Mouse (Mus musculus): ENCODE data around the gene Alg10b.
"Not testable (repeated sequence)": the region's sequence is repeated elsewhere in the genome, so short reads cannot be mapped to it uniquely, and the experiment has no call there.

The Alg10b gene

DNA sequence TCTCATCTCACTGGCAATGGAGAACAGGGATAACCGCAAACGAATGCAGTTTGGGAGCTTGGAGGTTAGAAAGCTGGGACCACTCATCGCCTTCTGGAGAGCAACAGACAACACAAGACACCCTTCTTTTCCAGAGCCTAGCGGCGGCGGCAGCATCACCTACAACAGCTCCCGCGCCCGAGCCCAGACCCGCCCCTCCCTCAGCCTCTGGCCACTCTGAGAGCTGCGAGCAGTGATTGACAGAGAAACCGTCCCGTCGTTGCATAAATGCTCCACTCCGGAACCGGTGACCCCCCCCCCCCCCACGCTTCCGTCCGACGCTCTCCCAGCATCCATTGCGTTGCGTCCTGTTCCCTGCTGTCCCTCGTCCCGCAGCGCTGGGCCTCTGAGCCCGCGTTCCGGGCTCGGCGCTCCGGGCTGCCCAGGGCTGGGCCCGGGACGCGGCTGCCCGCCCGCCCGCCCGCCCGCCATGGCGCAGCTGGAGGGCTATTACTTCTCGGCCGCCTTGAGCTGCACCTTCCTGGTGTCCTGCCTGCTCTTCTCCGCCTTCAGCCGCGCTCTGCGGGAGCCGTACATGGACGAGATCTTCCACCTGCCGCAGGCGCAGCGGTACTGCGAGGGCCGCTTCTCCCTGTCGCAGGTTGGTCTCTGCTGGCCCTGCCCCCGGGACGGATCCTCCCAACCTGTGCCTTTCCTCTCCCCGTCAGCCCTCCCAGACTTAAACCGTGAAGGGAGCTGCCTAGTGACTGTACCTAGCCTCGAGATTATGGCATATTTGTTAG lies at the start of gene Alg10b:
Alg10b (plus strand) TSS at position 343 of the 782 bp plus-strand sequence.
- DNase-seq (ENCODE audit: low read depth): peak; percentile 77

DNA sequence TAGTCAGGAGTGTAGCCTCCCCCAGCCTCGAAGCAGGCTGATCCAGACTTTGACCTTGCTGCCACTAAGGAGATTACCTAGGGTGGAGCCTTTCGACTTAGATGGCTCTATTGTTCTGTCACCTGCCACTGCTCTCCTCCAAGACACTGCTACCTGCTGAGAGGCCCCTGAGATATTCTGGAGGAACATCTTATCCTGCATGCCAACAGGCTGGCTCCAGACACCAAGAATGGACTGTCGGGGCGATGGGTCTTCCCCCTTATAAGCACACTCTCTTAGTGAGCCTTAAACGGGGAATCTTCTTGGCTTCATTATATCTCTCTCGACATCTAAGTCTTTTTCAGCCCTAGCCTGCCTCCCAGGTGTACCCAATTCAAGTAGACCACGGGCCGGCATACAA lies 41.0 kb upstream of the Alg10b start:
- not testable (repeated sequence) for DNase-seq (ENCODE audit: low read depth)

DNA sequence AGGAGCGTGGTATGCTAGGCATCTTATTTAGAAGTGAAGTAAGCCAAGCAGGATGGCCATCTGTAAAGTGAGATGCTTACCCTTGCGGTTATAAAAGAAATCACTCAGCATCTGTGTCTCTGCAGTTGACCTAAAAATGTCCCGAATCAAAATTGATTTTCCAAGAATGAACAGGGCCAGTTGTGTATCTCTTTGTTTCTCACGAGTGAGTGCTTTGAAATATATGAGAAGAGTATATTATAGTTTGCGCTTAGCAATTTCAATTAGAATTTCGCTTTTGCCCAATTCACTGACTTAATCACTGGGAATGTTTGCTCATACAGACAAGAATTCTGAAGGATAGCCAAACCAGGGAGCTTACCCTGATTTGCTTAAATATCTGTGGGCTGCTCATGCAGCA lies 40.6 kb upstream of the Alg10b start:
- no peak for DNase-seq (ENCODE audit: low read depth)

DNA sequence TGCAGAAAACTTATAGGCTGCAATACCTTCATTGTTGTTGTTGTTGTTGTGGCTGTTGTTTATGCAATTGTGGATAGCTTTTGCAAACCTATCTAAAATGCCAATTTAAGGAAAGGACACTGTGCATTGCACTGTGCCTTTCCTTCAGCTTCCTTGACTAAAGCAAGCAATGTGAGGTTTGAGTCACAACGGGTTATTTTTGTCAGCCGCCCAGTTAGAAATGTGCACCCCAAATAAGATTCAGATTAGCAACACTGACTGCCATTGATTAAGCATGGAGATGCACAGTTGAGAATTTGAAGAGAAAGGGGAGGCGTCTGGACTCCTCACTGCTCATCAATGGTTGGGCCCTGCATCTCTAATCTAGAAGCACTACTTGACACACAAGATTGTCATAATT lies 39.4 kb upstream of the Alg10b start:
- DNase-seq (ENCODE audit: low read depth): no peak

DNA sequence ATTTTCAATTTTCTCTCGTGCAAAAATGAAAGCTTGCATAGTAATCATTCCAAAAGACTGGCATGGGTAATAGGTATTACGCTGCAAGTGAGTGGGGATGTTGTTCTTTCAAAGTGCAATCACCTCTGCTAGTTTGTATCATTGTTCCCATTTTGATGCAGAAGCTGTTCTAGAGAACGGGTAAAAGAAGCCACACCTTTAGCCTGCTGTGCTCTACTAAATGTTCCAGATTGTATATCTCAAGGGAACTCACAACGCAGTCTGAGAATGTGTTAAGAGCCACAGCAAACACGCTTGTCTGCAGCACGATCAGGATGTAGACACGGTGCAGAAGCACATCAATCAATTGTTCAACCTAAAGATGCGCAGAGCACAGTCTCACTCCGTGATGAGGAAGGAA lies 34.6 kb upstream of the Alg10b start:
- no peak for DNase-seq (ENCODE audit: low read depth)

DNA sequence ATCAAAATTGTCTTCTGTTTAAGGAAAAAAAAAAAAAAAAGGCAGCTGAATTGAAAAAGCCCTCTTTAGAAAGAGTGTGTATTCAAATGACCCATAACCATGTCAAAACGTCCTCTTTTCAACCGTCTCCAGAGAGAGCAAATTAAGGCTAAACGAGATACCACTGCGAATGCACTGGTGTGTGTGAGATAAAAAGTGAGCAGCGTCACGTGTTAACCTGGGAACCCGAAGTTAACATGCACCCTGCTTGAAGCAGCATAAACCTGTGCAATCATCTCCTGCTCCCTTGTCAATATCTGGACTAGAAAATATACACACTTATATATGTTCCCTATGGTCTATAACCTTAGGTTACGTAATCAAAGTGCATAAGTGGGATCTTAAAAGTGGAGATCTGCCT lies 10.2 kb upstream of the Alg10b start:
- DNase-seq (ENCODE audit: low read depth): no peak

DNA sequence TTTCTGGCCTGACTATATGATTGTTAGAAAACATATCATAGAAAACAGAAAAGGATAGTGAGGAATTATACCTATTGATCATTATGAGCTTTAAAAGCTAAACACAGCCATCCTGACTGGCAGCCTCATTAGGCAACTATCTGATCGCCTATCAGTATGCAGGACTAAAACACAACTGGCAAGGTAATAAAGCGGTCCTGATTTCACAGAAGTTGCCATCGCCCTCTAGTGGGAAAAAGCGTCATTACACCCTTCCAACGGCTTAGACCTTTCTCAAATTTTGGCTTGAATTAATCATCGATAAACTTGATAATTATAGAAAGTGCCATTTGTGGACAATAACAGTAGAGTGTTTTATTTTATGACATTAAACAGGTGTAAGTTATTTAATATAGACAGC lies 9.2 kb upstream of the Alg10b start:
- no peak for DNase-seq (ENCODE audit: low read depth)

DNA sequence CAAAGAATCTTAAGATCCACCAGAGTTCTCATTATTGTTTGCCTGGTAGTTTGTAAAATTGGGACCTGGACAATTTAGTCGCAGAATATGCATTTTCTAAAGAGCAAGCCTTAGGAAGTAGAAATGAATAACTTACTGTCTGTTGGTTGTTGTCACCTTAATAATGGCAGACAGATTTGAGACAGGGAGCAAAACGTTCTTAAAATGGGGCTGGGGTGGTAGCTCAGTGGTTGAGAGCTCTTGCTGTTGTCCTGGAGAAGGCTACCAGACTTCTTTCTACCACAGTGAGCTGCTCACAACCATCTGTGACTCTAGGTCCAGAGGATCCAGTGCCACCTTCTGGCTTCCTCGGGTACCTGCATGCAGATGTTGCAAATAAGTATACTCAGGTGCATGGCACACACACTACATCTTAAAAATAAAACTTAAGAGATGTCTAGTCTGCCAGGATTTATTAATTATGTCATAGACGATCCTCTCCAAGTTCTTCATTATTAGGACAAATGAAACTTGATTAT lies 1.0 kb downstream of the Alg10b start:
- DNase-seq (ENCODE audit: low read depth): no peak

DNA sequence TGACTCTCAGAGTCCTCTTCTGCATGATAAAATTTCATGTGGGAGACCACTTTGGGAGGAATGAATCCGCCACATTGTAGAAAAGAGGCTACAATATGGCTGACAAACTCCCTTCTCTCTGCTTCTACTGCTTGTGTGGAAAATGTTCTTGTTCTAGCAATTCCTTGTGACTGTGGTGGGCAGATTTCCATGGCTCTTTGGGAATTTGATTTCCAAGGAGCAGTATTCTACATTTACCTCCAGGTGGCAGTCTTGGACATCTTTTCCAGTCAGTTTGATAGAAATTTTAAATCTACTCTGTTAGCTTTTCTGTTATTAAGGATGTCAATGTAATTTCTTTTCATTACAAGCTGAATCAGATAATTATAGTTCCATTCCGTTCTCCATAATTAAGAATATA lies 13.5 kb downstream of the Alg10b start:
- peak; percentile 49 for DNase-seq (ENCODE audit: low read depth)

DNA sequence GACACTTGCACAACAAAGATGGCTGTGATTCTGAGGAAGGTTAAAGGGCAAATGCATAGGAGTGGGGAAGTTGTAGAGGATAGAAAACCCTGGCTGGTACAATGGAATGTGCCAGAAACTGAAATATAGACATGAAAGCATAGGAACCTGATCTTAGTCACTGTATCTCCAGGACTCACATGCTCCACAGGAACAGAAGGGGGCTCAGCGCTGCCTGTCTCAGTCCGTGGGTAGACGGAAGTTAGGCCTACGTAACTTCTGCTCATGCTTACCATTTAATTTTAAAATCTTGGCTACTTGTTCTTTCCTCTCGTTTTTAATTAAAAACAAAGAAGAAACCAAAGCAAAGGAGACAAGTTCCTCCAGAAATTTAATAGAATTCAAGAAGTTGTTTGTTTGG lies 20.0 kb downstream of the Alg10b start:
- DNase-seq (ENCODE audit: low read depth): no peak

DNA sequence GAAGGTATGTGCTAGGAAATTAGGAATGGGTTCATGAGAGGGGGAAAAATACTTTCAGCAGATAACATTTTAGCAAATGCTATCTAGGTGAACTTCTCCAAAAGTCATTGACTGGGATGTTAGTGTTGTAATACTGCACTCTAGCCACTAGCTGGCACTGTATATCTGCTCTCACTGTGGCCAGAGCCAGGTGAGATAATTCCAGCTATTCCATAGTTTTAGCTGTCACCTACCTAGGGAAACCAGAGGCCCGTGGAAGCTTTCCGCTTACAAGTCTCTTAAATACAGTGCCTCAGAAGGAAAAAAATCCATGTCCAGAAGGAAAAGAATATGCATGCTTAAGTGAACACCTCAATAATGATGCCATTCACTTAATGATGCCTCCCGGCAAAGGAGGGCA lies 25.6 kb downstream of the Alg10b start:
- no peak for DNase-seq (ENCODE audit: low read depth)

DNA sequence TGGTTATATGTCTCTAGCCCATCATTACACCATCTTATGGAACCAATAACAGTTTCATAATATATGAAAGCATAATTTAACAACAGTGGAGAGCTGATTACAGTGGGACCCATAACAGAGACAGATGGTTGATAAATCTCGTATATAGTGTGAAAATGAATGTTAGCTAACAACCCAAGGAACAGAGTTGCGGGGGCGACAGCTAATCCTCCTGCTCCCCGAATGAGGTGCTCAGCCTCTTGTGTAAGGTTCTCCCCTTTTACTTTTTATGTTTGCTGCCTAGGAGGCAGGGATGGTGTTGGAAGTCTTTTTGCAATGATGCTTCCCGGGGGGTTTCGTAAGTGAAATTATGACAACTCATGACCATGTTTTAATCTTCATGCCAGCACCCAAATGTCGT lies 58.8 kb downstream of the Alg10b start:
- DNase-seq (ENCODE audit: low read depth): no peak
